Mouse (Mus musculus) liver, embryonic 14.5 days (tissue): ENCODE measurements around the gene Phf23. TPM values are rescaled to one million over a fixed set of nuclear protein-coding genes. Genes with fewer than 3 reads are reported as not detected.

Experiments
- ATAC-seq: fragments of 200-750 bp; cut with Nextera tagmentation; 2 replicates; pipeline ENCODE4 v1.8.0; 2017; ENCODE audit warnings: moderate number of reproducible peaks, mild to moderate bottlenecking, moderate library complexity; ENCODE audit not compliant: insufficient read depth
- DNase-seq, 3 experiments: peaks; one replicate each; pipeline ENCODE4 v3.0.0-alpha.2; 2012 to 2013; ENCODE audit warnings: low read depth in 3 of 3, low spot score in 3 of 3
- H3K27ac ChIP-seq: fragments of 300-500 bp; sonication (generic); 2 replicates; pipeline ENCODE4 v1.5.1; 2014; ENCODE audit warnings: moderate library complexity, mild to moderate bottlenecking, control low read depth, inconsistent platforms
- H3K27me3 ChIP-seq: fragments of 300-500 bp; sonication (generic); 2 replicates; pipeline ENCODE4 v1.6.1; 2014; ENCODE audit warnings: mild to moderate bottlenecking, low read length, moderate library complexity; ENCODE audit not compliant: control insufficient read depth, insufficient read depth
- H3K36me3 ChIP-seq: fragments of 300-500 bp; sonication (generic); replicated peaks from 2 replicates; pipeline ENCODE4 v1.6.1; 2014; ENCODE audit warnings: low read depth; ENCODE audit not compliant: control insufficient read depth, insufficient read depth
- H3K4me1 ChIP-seq, 2 experiments: fragments of 200-500 bp in 1 of 2; fragments of 300-500 bp in 1 of 2; sonication (generic) in 1 of 2; replicated peaks; 2 replicates each; pipeline ENCODE4 v1.6.1; 2012 to 2014; ENCODE audit warnings: antibody characterized with exemption in 1 of 2, inconsistent platforms in 1 of 2, low read length in 1 of 2; ENCODE audit not compliant: control insufficient read depth in 2 of 2, insufficient read depth in 2 of 2
- H3K4me2 ChIP-seq: fragments of 300-500 bp; sonication (generic); 2 replicates; pipeline ENCODE4 v1.6.1; 2014; ENCODE audit warnings: low read depth, mild to moderate bottlenecking, control low read depth, moderate library complexity
- H3K4me3 ChIP-seq, 2 experiments: fragments of 200-500 bp in 1 of 2; fragments of 300-500 bp in 1 of 2; sonication (generic) in 1 of 2; 2 replicates each; pipeline ENCODE4 v1.5.1; 2012 to 2014; ENCODE audit warnings: low read depth in 2 of 2, low read length in 2 of 2, mild to moderate bottlenecking in 2 of 2, control low read depth in 1 of 2, inconsistent platforms in 1 of 2, moderate library complexity in 1 of 2; ENCODE audit not compliant: insufficient read depth in 1 of 2
- H3K9ac ChIP-seq: fragments of 300-500 bp; sonication (generic); replicated peaks from 2 replicates; pipeline ENCODE4 v1.6.1; 2014; ENCODE audit warnings: mild to moderate bottlenecking, control low read depth, moderate library complexity
- H3K9me3 ChIP-seq: fragments of 300-500 bp; sonication (generic); 2 replicates; pipeline ENCODE4 v1.6.1; 2016; ENCODE audit warnings: low read length, mixed read lengths; ENCODE audit not compliant: control insufficient read depth
- CTCF ChIP-seq: IDR thresholded peaks from 2 replicates; pipeline ENCODE4 v1.5.1; 2016; ENCODE audit warnings: antibody characterized with exemption, low read depth, control low read depth
- EP300 ChIP-seq: IDR thresholded peaks from 2 replicates; pipeline ENCODE4 v1.6.1; 2016; ENCODE audit warnings: antibody characterized with exemption, low read depth
- WGBS: fragments of 180-500 bp; shearing (Covaris S2); extraction: QIAGEN DNeasy Blood & Tissue Kit; methylation state at CpG from one replicate; pipeline ENCODE4 v1.1.7; 2014; ENCODE audit not compliant: insufficient replicate concordance; 5-methylcytosine and 5-hydroxymethylcytosine counted together
- polyA plus RNA-seq, 2 experiments: library from polyadenylated mRNA; depleted of rRNA in 1 of 2; stranded (reverse) in 1 of 2; unstranded in 1 of 2; fragments of >200 nt; fragmentation: Nextera tagmentation in 1 of 2; extraction: Ambion mirVana in 1 of 2; gene quantifications; 2 replicates each; pipeline versions ENCODE4 v1.2.1 to v1.2.3; 2012 to 2014

Phf23 gene
- polyA plus RNA-seq, 2 experiments, result 12.1 to 14.8 TPM

- peak within 1 kb of the TSS; percentile 22; the same call in 1 of the 2 replicates for H3K27ac ChIP-seq
- ATAC-seq, result peak; percentile 11
- H3K9me3 ChIP-seq, result no peaks in the 10 kb centered on the region
- under 1% methylated on average over 48 of the region's 48 CpGs for WGBS
- H3K4me2 ChIP-seq, result peak within 1 kb of the TSS; percentile 91
- H3K4me3 ChIP-seq, result peak within 1 kb of the TSS; percentile 69
- peaks cover 24% of the 10 kb centered on the region for H3K36me3 ChIP-seq
- H3K27me3 ChIP-seq, result no peaks in the 10 kb centered on the region
- H3K9ac ChIP-seq, result peak within 1 kb of the TSS; percentile 64
- TF ChIP-seq CTCF (no peak), EP300 (peak; percentile 34)
- DNase-seq, result peak; percentile 90 to 92 (median 91)
- H3K4me1 ChIP-seq, result peaks cover 11 to 24% of the 10 kb centered on the region in 2 experiments
These were observed 4.9 kb downstream of the Phf23 start, which contains the start of gene Dvl2 for GRCm38 (mm10) chr11:70000396-70000898. TSS of gene Dvl2 (plus strand) at chr11:70000595.

- peaks cover 11 to 24% of the 10 kb centered on the region in 2 experiments for H3K4me1 ChIP-seq
- H3K4me3 ChIP-seq, result peak overlapping the region; percentile 69
- H3K27me3 ChIP-seq, result no peaks in the 10 kb centered on the region
- TF ChIP-seq CTCF (no peak), EP300 (no peak)
- peak overlapping the region; percentile 64 for H3K9ac ChIP-seq
- ATAC-seq (no peak), DNase-seq (no peak)
- peak overlapping the region; percentile 91 for H3K4me2 ChIP-seq
- no peak overlapping the region for H3K27ac ChIP-seq
- no peaks in the 10 kb centered on the region for H3K9me3 ChIP-seq
- 9% methylated on average over 8 of the region's 8 CpGs for WGBS
- H3K36me3 ChIP-seq, result peaks cover 24% of the 10 kb centered on the region
These were observed 5.6 kb downstream of the Phf23 start for GRCm38 (mm10) chr11:70001159-70001558.

GRCm38 (mm10) chr11:70001865-70002264 is 6.3 kb downstream of the Phf23 start:
- Histone ChIP-seq H3K9ac (no peak overlapping the region), H3K27ac (no peak overlapping the region), H3K36me3 (peaks cover 28% of the 10 kb centered on the region), H3K4me2 (peak overlapping the region; percentile 91), H3K9me3 (no peaks in the 10 kb centered on the region), H3K4me3 (no peak overlapping the region), H3K4me1 (peaks cover 11 to 24% of the 10 kb centered on the region in 2 experiments), H3K27me3 (no peaks in the 10 kb centered on the region)
- TF ChIP-seq CTCF (peak; percentile 78), EP300 (no peak)
- ATAC-seq (no peak), DNase-seq (peak in 1 of 3 experiments; percentile 54)

- no peak overlapping the region for H3K27ac ChIP-seq
- no peaks in the 10 kb centered on the region for H3K9me3 ChIP-seq
- H3K9ac ChIP-seq, result no peak overlapping the region
- DNase-seq, result no peak
- H3K27me3 ChIP-seq, result no peaks in the 10 kb centered on the region
- H3K4me2 ChIP-seq, result no peak overlapping the region
- TF ChIP-seq EP300, result no peak
- TF ChIP-seq CTCF, result no peak
- peaks cover 28% of the 10 kb centered on the region for H3K36me3 ChIP-seq
- WGBS, result 63% methylated on average over 2 of the region's 2 CpGs
- no peak for ATAC-seq
- H3K4me3 ChIP-seq, result no peak overlapping the region
- H3K4me1 ChIP-seq, result peaks cover 9 to 22% of the 10 kb centered on the region in 2 experiments
These were observed 6.9 kb downstream of the Phf23 start for GRCm38 (mm10) chr11:70002471-70002870.

- ATAC-seq (no peak), DNase-seq (no peak)
- Histone ChIP-seq H3K4me1 (peaks cover 7 to 13% of the 10 kb centered on the region in 2 experiments), H3K4me2 (no peak overlapping the region), H3K27ac (no peak overlapping the region), H3K36me3 (peaks cover 15% of the 10 kb centered on the region), H3K9ac (no peak overlapping the region), H3K4me3 (no peak overlapping the region), H3K9me3 (no peaks in the 10 kb centered on the region), H3K27me3 (no peaks in the 10 kb centered on the region)
- WGBS, result 61% methylated on average over 5 of the region's 5 CpGs
- TF ChIP-seq EP300 (no peak), CTCF (peak; percentile 75)
These were observed 9.9 kb downstream of the Phf23 start for GRCm38 (mm10) chr11:70005521-70005920.
